Mouse (Mus musculus) liver, adult 2 months (tissue): ENCODE data around the gene Hpcal1. TPM values are rescaled to one million over a fixed set of nuclear protein-coding genes. Genes with fewer than 3 reads are reported as not detected.
"Not testable (repeated sequence)": the region's sequence is repeated elsewhere in the genome, so short reads cannot be mapped to it uniquely, and the experiment has no call there.

Experiments
- DNase-seq: peaks from one replicate; pipeline ENCODE4 v3.0.0-alpha.2; 2011; ENCODE audit warnings: low read depth, low spot score; ENCODE audit errors: extremely low read depth
- H3K27ac ChIP-seq: fragments of 200-500 bp; replicated peaks from 2 replicates; pipeline ENCODE4 v1.5.1; 2012; ENCODE audit warnings: low read depth, mild to moderate bottlenecking, control low read depth, inconsistent platforms, low read length; ENCODE audit not compliant: insufficient read depth
- H3K27me3 ChIP-seq: fragments of 200-500 bp; 2 replicates; pipeline ENCODE4 v1.6.1; 2012; ENCODE audit warnings: mild to moderate bottlenecking, moderate library complexity, low read length, inconsistent platforms; ENCODE audit not compliant: control insufficient read depth, insufficient read depth
- H3K36me3 ChIP-seq: fragments of 200-500 bp; 2 replicates; pipeline ENCODE4 v1.6.1; 2012; ENCODE audit warnings: low read length, inconsistent platforms; ENCODE audit not compliant: control insufficient read depth, insufficient read depth
- H3K4me1 ChIP-seq: fragments of 200-500 bp; 2 replicates; pipeline ENCODE4 v1.6.1; 2011; ENCODE audit warnings: low read length; ENCODE audit not compliant: control insufficient read depth, insufficient read depth
- H3K4me3 ChIP-seq: fragments of 200-500 bp; 2 replicates; pipeline ENCODE4 v1.5.1; 2011; ENCODE audit warnings: low read depth, mild to moderate bottlenecking, control low read depth, low read length, moderate library complexity; ENCODE audit not compliant: insufficient read depth
- H3K79me2 ChIP-seq: fragments of 200-500 bp; 2 replicates; pipeline ENCODE4 v1.6.1; 2012; ENCODE audit warnings: inconsistent platforms, mild to moderate bottlenecking, low read length, moderate library complexity; ENCODE audit not compliant: control insufficient read depth, insufficient read depth
- H3K9ac ChIP-seq: fragments of 200-500 bp; 2 replicates; pipeline ENCODE4 v1.6.1; 2012; ENCODE audit warnings: low read depth, mild to moderate bottlenecking, control low read depth, inconsistent platforms, low read length
- CTCF ChIP-seq: fragments of 200-500 bp; IDR thresholded peaks from 2 replicates; pipeline ENCODE4 v1.5.1; 2011; ENCODE audit warnings: low read depth, low read length, control low read depth
- POLR2A ChIP-seq: fragments of 200-500 bp; IDR thresholded peaks from 2 replicates; pipeline ENCODE4 v1.6.1; 2011; ENCODE audit warnings: low read length, control low read depth; ENCODE audit not compliant: insufficient read depth; ENCODE audit errors: extremely low read depth
- WGBS: fragments of 180-500 bp; shearing (Covaris S2); methylation state at CpG from one replicate; pipeline ENCODE4 v1.1.7; 2018; 5-methylcytosine and 5-hydroxymethylcytosine counted together
- polyA plus RNA-seq: library from polyadenylated mRNA; depleted of rRNA; stranded (reverse); fragments of >200 nt; gene quantifications from 2 replicates; pipeline ENCODE4 v1.2.3, GENCODE M21; 2012
- total RNA-seq: library from RNA; depleted of rRNA; stranded (reverse); fragments of >200 nt; gene quantifications from 2 replicates; pipeline ENCODE4 v1.2.3, GENCODE M21; 2014

The Hpcal1 gene
- total and polyA plus RNA-seq, 2 experiments, result 8.5 to 23.2 TPM

GRCm38 (mm10) chr12:17778320-17778719 is 87.7 kb downstream of the Hpcal1 start:
- no peaks in the 10 kb centered on the region for H3K36me3 ChIP-seq
- no peak overlapping the region for H3K27ac ChIP-seq
- H3K4me1 ChIP-seq, result no peaks in the 10 kb centered on the region; the same call in 1 of the 2 replicates
- no peaks in the 10 kb centered on the region for H3K27me3 ChIP-seq
- no peak overlapping the region for H3K4me3 ChIP-seq
- H3K79me2 ChIP-seq, result no peaks in the 10 kb centered on the region
- WGBS, result 30% methylated on average over 3 of the region's 3 CpGs
- peak; percentile 24 for DNase-seq
- H3K9ac ChIP-seq, result no peak overlapping the region
- no peak for TF ChIP-seq POLR2A
- TF ChIP-seq CTCF, result peak; percentile 87

GRCm38 (mm10) chr12:17779093-17779492 is 88.4 kb downstream of the Hpcal1 start:
- Histone ChIP-seq H3K36me3 (no peaks in the 10 kb centered on the region), H3K27ac (no peak overlapping the region), H3K27me3 (no peaks in the 10 kb centered on the region), H3K9ac (no peak overlapping the region), H3K4me3 (no peak overlapping the region), H3K79me2 (no peaks in the 10 kb centered on the region), H3K4me1 (no peaks in the 10 kb centered on the region; the same call in 1 of the 2 replicates)
- 85% methylated on average over 3 of the region's 3 CpGs for WGBS
- TF ChIP-seq CTCF, result no peak
- no peak for TF ChIP-seq POLR2A
- no peak for DNase-seq

DNA sequence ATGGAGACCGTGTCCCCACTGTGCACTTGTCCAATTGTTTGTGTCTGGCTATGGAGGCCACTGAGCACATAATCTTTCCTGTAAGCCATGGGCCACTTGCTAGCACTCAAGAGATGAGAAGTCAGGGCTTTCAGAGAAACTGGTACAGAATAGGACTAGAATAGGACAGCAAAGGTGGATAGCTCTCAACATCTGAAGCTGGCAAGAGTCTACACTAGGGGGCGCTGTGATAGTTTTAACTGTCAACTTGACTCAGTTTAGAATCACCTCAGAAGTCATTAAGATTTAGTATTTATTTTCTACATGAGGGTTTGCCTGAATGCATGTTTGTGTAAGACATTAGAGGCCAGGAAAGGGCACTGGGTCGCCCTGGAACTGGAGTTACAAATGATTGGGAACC is 98.8 kb downstream of the Hpcal1 start:
- no peak for DNase-seq
- 75% methylated on average over 3 of the region's 3 CpGs for WGBS
- Histone ChIP-seq H3K27me3 (no peaks in the 10 kb centered on the region), H3K4me3 (no peak overlapping the region), H3K9ac (no peak overlapping the region), H3K79me2 (no peaks in the 10 kb centered on the region), H3K4me1 (no peaks in the 10 kb centered on the region), H3K36me3 (peaks cover 3% of the 10 kb centered on the region; the same call in 1 of the 2 replicates), H3K27ac (no peak overlapping the region)
- TF ChIP-seq CTCF, result no peak
- TF ChIP-seq POLR2A, result no peak

DNA sequence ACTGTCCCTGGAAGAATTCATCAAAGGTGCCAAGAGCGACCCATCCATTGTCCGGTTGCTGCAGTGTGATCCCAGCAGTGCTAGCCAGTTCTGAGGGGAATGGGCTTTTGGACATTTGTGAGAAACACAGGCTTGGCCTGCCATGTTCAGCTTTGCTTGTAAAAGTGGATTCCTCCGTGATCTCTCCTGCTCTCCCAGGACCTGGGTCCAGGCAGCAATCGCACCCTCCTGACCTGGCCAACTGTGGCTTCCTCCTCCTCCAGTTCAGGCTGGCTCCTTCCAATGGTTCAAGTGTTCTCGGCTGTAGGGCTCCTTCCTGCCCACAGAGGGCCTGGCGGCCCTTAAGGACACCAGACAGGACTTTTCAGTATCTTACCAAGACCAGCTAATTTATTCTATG is 100.5 kb downstream of the Hpcal1 start:
- Histone ChIP-seq H3K4me3 (no peak overlapping the region), H3K9ac (no peak overlapping the region), H3K36me3 (peaks cover 3% of the 10 kb centered on the region; the same call in 1 of the 2 replicates), H3K27me3 (no peaks in the 10 kb centered on the region), H3K27ac (no peak overlapping the region), H3K79me2 (no peaks in the 10 kb centered on the region), H3K4me1 (no peaks in the 10 kb centered on the region)
- TF ChIP-seq POLR2A (no peak), CTCF (no peak)
- 95% methylated on average over 6 of the region's 6 CpGs for WGBS
- DNase-seq, result no peak

- H3K27me3 ChIP-seq, result no peaks in the 10 kb centered on the region
- H3K36me3 ChIP-seq, result peaks cover 2% of the 10 kb centered on the region; the same call in 1 of the 2 replicates
- no peak overlapping the region for H3K4me3 ChIP-seq
- no peaks in the 10 kb centered on the region for H3K4me1 ChIP-seq
- 84% methylated on average over 1 of the region's 1 CpGs for WGBS
- no peak overlapping the region for H3K9ac ChIP-seq
- H3K27ac ChIP-seq, result no peak overlapping the region
- no peaks in the 10 kb centered on the region for H3K79me2 ChIP-seq
- DNase-seq, result no peak
- TF ChIP-seq CTCF (no peak), POLR2A (no peak)
Observed at GRCm38 (mm10) chr12:17792756-17793155, 102.1 kb downstream of the Hpcal1 start.

DNA sequence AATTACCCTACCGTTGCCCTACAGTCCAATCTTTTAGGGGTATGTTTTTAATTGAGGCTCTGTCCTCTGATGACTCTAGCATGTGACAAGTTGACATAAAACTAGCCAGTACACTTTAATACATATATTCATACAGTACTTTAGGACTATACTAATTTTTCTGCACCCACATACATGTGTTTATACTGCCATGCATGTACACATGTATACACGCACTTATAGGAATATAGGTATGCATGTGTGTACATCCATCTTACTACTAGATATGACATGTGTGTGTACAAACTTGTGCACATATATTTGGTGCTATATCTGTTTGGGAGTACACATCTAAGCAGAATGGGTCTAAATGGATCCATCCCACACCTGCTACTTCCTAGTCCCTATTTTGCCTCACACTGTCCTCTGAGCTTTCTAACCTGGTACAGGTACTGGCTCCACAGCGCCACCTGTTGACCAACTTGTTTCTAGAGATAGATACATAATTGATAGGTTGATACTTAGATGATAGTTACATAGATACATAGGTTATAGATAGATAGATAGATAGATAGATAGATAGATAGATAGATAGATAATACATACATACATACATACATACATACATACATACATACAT is 105.1 kb downstream of the Hpcal1 start:
- Histone ChIP-seq H3K27me3 (no peaks in the 10 kb centered on the region), H3K36me3 (peaks cover 2% of the 10 kb centered on the region; the same call in 1 of the 2 replicates), H3K79me2 (no peaks in the 10 kb centered on the region), H3K4me3 (no peak overlapping the region), H3K27ac (no peak overlapping the region), H3K4me1 (no peaks in the 10 kb centered on the region), H3K9ac (no peak overlapping the region)
- WGBS, result 66% methylated on average over 3 of the region's 3 CpGs
- peak; percentile 49; the same call in 1 of the 2 replicates for TF ChIP-seq CTCF
- TF ChIP-seq POLR2A, result no peak
- peak; percentile 41 for DNase-seq

- H3K79me2 ChIP-seq, H3K36me3 ChIP-seq, DNase-seq, H3K9ac ChIP-seq, H3K4me1 ChIP-seq, H3K27me3 ChIP-seq, H3K27ac ChIP-seq, H3K4me3 ChIP-seq: not testable (repeated sequence)
- 90% methylated on average over 11 of the region's 11 CpGs for WGBS
Observed at GRCm38 (mm10) chr12:17798261-17798660, 107.6 kb downstream of the Hpcal1 start.
